Mouse (Mus musculus) urinary bladder, adult 18-20 months (tissue): ENCODE measurements at regions not wholly inside any gene's neighbourhood (a gene's known extent, or its start where the extent isn't known, plus 50 kb on each side); places are given as distances from the start of the nearest gene placed in this dataset.

ENCODE experiments used
- DNase-seq, 2 experiments: peaks; one replicate each; pipeline ENCODE4 v3.0.0; 2022; ENCODE audit warnings: low spot score in 2 of 2, mixed read lengths in 2 of 2

- DNase-seq, result no peak
Observed at GRCm38 (mm10) chr17:72782775-72783174, 53.5 kb upstream of the Ypel5 start.

- peak; percentile 25 to 54 for DNase-seq
Observed at GRCm38 (mm10) chr17:72781786-72782185, 54.5 kb upstream of the Ypel5 start.

DNA sequence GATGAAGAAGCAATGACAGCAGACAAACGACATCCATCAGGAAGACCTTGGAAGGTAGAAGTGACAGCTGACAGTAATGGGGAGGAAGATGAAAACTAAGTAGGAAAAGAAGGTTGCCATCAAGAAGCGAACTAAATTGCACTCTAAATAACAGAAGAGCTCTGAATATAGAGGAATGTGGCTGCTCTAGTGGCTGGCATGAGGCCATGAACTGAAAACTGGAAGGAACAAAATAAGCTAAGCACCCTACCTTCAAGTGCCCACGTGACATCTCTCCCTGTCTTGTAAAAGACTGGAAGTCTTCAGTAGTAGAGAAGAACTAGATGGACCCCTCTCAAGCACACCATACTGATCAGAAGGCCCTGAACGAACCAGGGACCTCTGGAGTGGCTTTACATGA, 68.0 kb upstream of the Ypel5 start:
- no peak for DNase-seq

- DNase-seq, result no peak
Observed at GRCm38 (mm10) chr17:72760937-72761336, 75.3 kb upstream of the Ypel5 start.

DNA sequence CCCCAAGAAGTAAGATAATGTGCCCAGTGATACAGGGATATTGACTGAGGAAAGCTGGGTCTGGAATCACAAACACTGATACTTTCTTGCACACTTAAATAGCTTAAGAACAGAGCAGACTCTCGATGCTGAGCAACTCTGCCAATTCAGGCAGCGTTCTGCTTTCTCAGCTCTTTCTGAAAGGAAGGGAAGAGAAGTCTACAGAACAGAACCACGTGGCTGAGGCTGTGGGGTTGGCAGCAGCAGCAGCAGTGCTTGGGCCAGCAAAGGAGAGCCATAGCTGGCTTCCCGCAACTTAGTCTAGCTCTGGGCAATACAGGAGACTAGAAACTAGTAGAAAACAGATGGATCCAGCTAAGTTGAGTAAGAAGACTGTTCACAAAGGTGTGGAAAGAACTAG, 89.8 kb upstream of the Ypel5 start:
- DNase-seq, result no peak

- no peak for DNase-seq
Observed at GRCm38 (mm10) chr17:72733006-72733405, 103.2 kb upstream of the Ypel5 start.

- no peak for DNase-seq
Observed at GRCm38 (mm10) chr17:72731691-72732090, 104.6 kb upstream of the Ypel5 start.

GRCm38 (mm10) chr17:72731175-72731574, 105.1 kb upstream of the Ypel5 start:
- no peak for DNase-seq

GRCm38 (mm10) chr17:72720753-72721152, 115.5 kb upstream of the Ypel5 start:
- DNase-seq, result peak; percentile 3 to 20

GRCm38 (mm10) chr17:72719618-72720017, 115.2 kb upstream of the Alk start:
- no peak for DNase-seq

DNA sequence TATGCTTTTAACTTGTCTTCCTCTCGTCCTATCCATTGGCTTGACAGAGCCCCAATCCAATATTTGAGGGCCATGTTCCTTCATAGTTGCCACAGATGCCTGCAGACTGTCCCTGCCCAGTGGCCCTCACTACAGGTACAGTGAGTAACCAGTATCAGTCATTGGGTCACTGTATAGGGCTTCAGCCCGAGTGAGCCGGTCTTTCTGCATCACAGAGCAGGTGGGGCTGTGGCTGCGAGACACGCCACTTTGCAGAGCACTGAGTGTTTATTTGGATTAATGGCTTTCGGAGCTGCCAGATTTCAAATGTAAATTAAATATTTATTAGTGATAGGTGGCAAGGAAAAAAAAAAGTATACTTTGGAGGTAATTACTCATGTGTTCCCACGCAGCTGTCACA, 87.2 kb upstream of the Alk start:
- no peak for DNase-seq

GRCm38 (mm10) chr17:72689606-72690005, 85.2 kb upstream of the Alk start:
- DNase-seq, result no peak

DNA sequence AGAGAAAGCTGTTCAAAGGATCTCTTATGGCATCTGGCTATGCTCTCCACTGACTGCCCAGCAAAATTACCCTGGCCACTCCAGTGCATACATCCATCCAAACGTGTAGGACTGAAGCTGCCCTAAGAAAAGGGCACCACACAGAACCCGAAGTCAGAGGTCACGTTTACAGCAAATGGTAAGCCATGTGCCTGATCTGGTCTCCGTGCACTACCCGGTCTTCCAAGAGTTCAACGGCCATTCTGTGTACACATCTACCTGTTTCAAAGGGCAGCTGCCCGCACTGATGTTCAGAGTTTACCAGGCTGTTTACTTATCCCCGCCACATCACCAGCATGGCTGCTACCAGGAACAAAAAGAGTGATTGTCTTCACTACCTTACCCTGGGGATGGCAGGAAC, 84.4 kb upstream of the Alk start:
- no peak for DNase-seq

DNA sequence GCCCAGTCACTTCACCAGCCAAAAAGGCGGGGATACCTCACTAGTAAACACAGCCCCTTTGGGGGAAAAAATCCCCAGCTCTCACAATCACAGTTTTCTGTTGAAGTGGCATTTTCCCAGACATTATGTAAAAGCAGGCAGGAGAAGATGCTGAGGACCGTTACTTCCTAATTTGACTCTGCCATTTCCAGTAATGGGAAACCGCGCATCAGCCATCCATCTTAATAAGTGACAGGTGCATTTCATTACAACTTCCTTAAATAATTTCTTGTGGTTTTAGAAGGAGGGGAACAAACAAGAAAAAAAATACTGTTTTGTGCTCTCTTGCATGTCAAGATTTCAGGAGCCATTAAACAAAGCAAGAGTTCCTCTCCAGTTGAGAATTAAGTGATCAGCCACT, 70.2 kb upstream of the Alk start:
- DNase-seq, result no peak

GRCm38 (mm10) chr17:72672010-72672409, 67.6 kb upstream of the Alk start:
- no peak for DNase-seq

DNA sequence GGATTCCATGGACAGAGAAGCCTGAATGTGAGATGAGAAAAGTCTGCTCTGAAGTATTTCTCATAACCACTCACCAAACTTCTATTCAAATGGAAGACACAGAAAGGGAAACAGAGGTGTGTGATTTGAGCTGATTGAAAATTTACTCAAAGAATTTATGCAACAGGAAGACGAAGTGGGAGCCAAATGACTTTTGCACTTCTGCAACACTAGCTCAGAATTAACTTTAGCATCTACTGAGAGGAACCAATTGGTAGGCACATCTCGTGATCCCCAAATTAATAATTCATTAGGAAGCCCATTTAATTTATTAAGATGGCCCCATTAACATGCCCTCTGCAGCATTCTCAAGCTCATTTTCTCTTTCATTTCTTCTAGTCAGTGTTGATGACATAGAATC, 62.5 kb upstream of the Alk start:
- DNase-seq, result no peak

DNA sequence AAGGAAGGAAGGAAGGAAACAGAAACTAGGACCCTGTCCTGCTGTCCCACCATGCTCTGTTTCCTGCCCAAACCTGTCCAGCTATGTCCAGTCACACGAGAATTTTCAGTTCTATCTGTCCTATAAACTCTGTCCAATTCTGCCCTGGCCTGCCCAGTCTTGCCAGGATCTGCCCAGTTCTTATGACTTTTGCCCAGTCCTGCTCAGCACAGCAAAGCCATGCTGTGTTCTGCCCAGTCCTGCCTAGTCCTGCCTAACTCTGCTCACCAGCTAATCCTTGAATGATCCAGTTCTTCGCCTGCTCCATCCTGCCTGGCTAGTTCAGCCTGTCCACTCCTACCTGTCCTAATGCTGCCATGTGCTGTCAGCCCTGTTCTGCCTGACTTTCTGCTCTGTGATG, 57.3 kb upstream of the Alk start:
- DNase-seq, result peak in 1 of 2 experiments; percentile 36

GRCm38 (mm10) chr17:72658744-72659143, 54.3 kb upstream of the Alk start:
- DNase-seq, result peak in 1 of 2 experiments; percentile 35

DNA sequence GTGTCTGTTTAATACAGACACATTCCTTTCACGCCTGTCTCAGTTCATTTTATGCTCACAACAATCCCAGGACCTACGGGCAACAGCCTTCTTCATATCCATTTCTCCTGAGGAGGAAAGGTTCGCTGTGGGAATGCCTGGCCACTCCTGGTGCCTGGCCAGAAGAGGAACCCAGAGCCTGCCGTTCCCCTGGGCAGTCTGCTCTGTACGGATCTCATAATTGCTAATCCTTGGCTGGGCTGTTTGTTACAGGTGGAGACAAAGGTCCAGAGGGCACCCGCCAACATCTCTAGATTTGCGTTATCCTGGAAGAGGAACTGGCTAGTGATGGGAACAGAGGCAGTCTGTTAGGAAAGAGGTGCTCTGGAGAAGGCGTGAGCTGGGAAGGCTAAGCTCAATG, 53.4 kb upstream of the Alk start:
- no peak for DNase-seq
